Comparison of ENCODE assay signal across 11 mouse cellular contexts in the genomic region with DNA sequence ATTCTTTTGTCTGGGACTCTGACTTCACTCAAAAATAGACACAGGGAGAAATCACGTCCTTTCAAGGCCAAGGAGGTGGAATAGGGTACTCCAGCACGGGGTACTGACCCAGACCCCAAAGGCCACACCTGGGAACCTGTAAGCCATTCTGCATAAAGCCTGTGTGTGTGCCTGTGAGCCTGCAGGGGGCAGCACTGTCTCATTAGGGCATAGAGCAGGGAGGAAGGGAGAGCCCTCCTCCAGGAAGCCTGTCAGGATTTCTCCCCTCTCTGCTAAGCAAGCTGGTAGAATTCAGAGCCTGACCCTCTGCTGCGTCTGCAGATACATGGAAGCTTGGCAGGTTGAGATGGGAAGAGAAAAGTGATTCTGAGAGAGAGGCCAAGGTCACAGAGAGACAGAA. TPM values are rescaled to one million over a fixed set of nuclear protein-coding genes. Genes with fewer than 3 reads are reported as not detected.
DNase-seq lines count a peak whose midpoint lies in the region; ATAC-seq and TF ChIP-seq lines count a peak whose summit lies in the region.
"Had no signal": no experiment of that assay in that cellular context is flagged by ENCODE, and none has a peak within 500 bp of the region (broad histone marks: within the 10 kb centered on the region; RNA-seq: fewer than 3 reads in every experiment).

No protein-coding gene starts in this region.

- DNase-seq in ES-E14 (ENCODE audit: low read depth, low spot score): peak; percentile 75
- DNase-seq in spleen, adult 2 months (ENCODE audit: low read depth in 1 of 2, low spot score in 2 of 2): peak in 1 of 2 experiments; percentile 50
- no peak for DNase-seq in cerebellum, adult 9-11 months
- DNase-seq in cerebellum, adult 11-12 months: no peak
- DNase-seq: gastrocnemius, postnatal 25 days had no signal

- H3K9ac ChIP-seq in intestine, postnatal 0 days (ENCODE audit: low read depth, low read length): no peak overlapping the region
- H3K9ac ChIP-seq in intestine, embryonic 15.5 days: no peak overlapping the region
- H3K9ac ChIP-seq in ES-E14 (ENCODE audit: insufficient read depth, low read depth, low read length, poor library complexity, severe bottlenecking): no peak overlapping the region
- H3K9ac ChIP-seq: limb, embryonic 12.5 days; neural tube, embryonic 12.5 days had no signal

- H3K27ac ChIP-seq in intestine, postnatal 0 days (ENCODE audit: low read depth, low read length): no peak overlapping the region
- H3K27ac ChIP-seq in intestine, embryonic 15.5 days: no peak overlapping the region
- no peak overlapping the region for H3K27ac ChIP-seq in ES-E14 (ENCODE audit: insufficient read depth, low read depth, low read length, poor library complexity, severe bottlenecking)
- no peak overlapping the region for H3K27ac ChIP-seq in spleen, adult 2 months (ENCODE audit: insufficient read depth, low read length)
- H3K27ac ChIP-seq: limb, embryonic 12.5 days; neural tube, embryonic 12.5 days had no signal

- ATAC-seq in intestine, postnatal 0 days: no peak
- ATAC-seq in intestine, embryonic 15.5 days: no peak
- peak; percentile 46; the same call in 1 of the 2 replicates for ATAC-seq in erythroid progenitor cell, adult 5-6 weeks (replicated peaks; ENCODE audit: low FRiP score, poor library complexity, severe bottlenecking)
- ATAC-seq in activated CD4-positive, CD25-positive, alpha-beta regulatory T cell, adult 4 months: no peak

- in situ Hi-C loops in ES-E14 (cut with MboI; ENCODE audit: low sequenced_read_pairs in 2 of 2, unreplicated experiment in 2 of 2): no loop called here

- H3K4me1 ChIP-seq in intestine, postnatal 0 days (replicated peaks; ENCODE audit: control insufficient read depth, insufficient read depth, low read length): no peaks in the 10 kb centered on the region
- peaks cover 2% of the 10 kb centered on the region for H3K4me1 ChIP-seq in intestine, embryonic 15.5 days (replicated peaks)
- peaks cover 5 to 18% of the 10 kb centered on the region in 2 experiments; a peak in 2 of 4 replicates for H3K4me1 ChIP-seq in ES-E14 (ENCODE audit: control insufficient read depth in 2 of 2, insufficient read depth in 2 of 2, low read length in 2 of 2, poor library complexity in 1 of 2)
- H3K4me1 ChIP-seq in spleen, adult 2 months (ENCODE audit: control insufficient read depth, insufficient read depth, insufficient read length): peaks cover 4% of the 10 kb centered on the region; the same call in 1 of the 2 replicates
- H3K4me1 ChIP-seq: limb, embryonic 12.5 days had no signal

- no peak overlapping the region for H3K4me2 ChIP-seq in intestine, postnatal 0 days (replicated peaks; ENCODE audit: low read depth)
- H3K4me2 ChIP-seq in intestine, embryonic 15.5 days (replicated peaks): no peak overlapping the region
- H3K4me2 ChIP-seq: limb, embryonic 12.5 days; neural tube, embryonic 12.5 days had no signal

- H3K9me3 ChIP-seq in intestine, postnatal 0 days (ENCODE audit: control insufficient read depth): no peaks in the 10 kb centered on the region
- H3K9me3 ChIP-seq in intestine, embryonic 15.5 days: no peaks in the 10 kb centered on the region
- no peaks in the 10 kb centered on the region for H3K9me3 ChIP-seq in ES-E14 (ENCODE audit: control insufficient read depth, insufficient read depth, low read depth, low read length)
- H3K9me3 ChIP-seq: limb, embryonic 12.5 days; neural tube, embryonic 12.5 days had no signal

- H3K27me3 ChIP-seq in intestine, postnatal 0 days (replicated peaks; ENCODE audit: control insufficient read depth, insufficient read depth, low read length): no peaks in the 10 kb centered on the region
- no peaks in the 10 kb centered on the region for H3K27me3 ChIP-seq in intestine, embryonic 15.5 days (replicated peaks)
- no peaks in the 10 kb centered on the region for H3K27me3 ChIP-seq in spleen, adult 2 months (ENCODE audit: control insufficient read depth, insufficient read depth, low read length)
- H3K27me3 ChIP-seq: limb, embryonic 12.5 days; neural tube, embryonic 12.5 days had no signal

- WGBS in intestine, postnatal 0 days: 77% methylated on average over 3 of the region's 3 CpGs
- 85% methylated on average over 3 of the region's 3 CpGs for WGBS in intestine, embryonic 15.5 days
- 88% methylated on average over 3 of the region's 3 CpGs for WGBS in spleen, adult 2 months

- TF ChIP-seq CTCF in intestine, postnatal 0 days (IDR thresholded peaks at IDR 0.05; ENCODE audit: low read depth): peak; percentile 77
- TF ChIP-seq CTCF in spleen, adult 2 months (IDR thresholded peaks at IDR 0.05; ENCODE audit: extremely low read depth, insufficient read depth, insufficient read length, insufficient replicate concordance): peak; percentile 59; the same call in 1 of the 2 replicates

- H3K36me3 ChIP-seq in intestine, postnatal 0 days (ENCODE audit: control insufficient read depth, insufficient read depth): peaks cover 25% of the 10 kb centered on the region; the same call in 1 of the 2 replicates
- peaks cover 4% of the 10 kb centered on the region; the same call in 1 of the 2 replicates for H3K36me3 ChIP-seq in intestine, embryonic 15.5 days
- H3K36me3 ChIP-seq in ES-E14 (ENCODE audit: control insufficient read depth, insufficient read depth, low read length, poor library complexity, severe bottlenecking): peaks cover 15% of the 10 kb centered on the region; the same call in 1 of the 2 replicates
- H3K36me3 ChIP-seq in spleen, adult 2 months (ENCODE audit: control insufficient read depth, insufficient read depth, low read length): peaks cover 10% of the 10 kb centered on the region
- H3K36me3 ChIP-seq: limb, embryonic 12.5 days; neural tube, embryonic 12.5 days had no signal

- no peak for TF ChIP-seq POLR2A in spleen, adult 2 months (IDR thresholded peaks at IDR 0.05; ENCODE audit: low read depth, low read length)

- H3K4me3 ChIP-seq in intestine, postnatal 0 days (ENCODE audit: low read depth, low read length): no peak overlapping the region
- H3K4me3 ChIP-seq in intestine, embryonic 15.5 days (replicated peaks): no peak overlapping the region
- no peak overlapping the region for H3K4me3 ChIP-seq in ES-E14 (ENCODE audit: insufficient read depth in 1 of 2, low read depth in 1 of 2, low read length in 2 of 2, poor library complexity in 1 of 2, severe bottlenecking in 1 of 2)
- H3K4me3 ChIP-seq in spleen, adult 2 months (ENCODE audit: extremely low read depth, insufficient read depth, insufficient read length): no peak overlapping the region
- H3K4me3 ChIP-seq: limb, embryonic 12.5 days; neural tube, embryonic 12.5 days had no signal

TF ChIP-seq in ES-E14, 5 proteins besides CTCF, POLR2A, EP300 and RAD21:
- TF ChIP-seq HCFC1 (IDR thresholded peaks at IDR 0.05; ENCODE audit: borderline replicate concordance, insufficient read depth, low read length) (no peak), ZNF384 (IDR thresholded peaks at IDR 0.05; ENCODE audit: low read depth, low read length) (no peak), ZC3H11A (IDR thresholded peaks at IDR 0.05; ENCODE audit: borderline replicate concordance, low read depth, low read length) (no peak), MAFK (IDR thresholded peaks at IDR 0.05; ENCODE audit: insufficient read depth, low read depth, low read length) (no peak), CHD2 (IDR thresholded peaks at IDR 0.05; ENCODE audit: low read depth, low read length) (no peak)

RNA-seq across cellular contexts. Expression of gene Slc8b1, which starts 11.7 kb away (rescaled TPM):
- 4.1 and 4.4 TPM in 2 replicates for polyA plus RNA-seq in intestine, postnatal 0 days (2015; fragmentation: Nextera tagmentation; extraction: Ambion mirVana)
- 6.2 and 6.6 TPM in 2 replicates for polyA plus RNA-seq in intestine, embryonic 15.5 days (2015; fragmentation: Nextera tagmentation; extraction: Ambion mirVana)
- 20.5 and 34.5 TPM in 2 replicates for total RNA-seq in ES-E14 (2012; rRNA removed)
- 3.4 and 5.0 TPM in 2 replicates for total RNA-seq in erythroid progenitor cell, adult 5-6 weeks (2015; ENCODE audit: low replicate concordance)
- 3.0 and 6.7 TPM in 2 replicates for total RNA-seq in erythroid progenitor cell, adult 5-6 weeks (2017; ENCODE audit: low replicate concordance)
- polyA plus RNA-seq in spleen, adult 2 months (2012; rRNA removed): 52.0 and 56.4 TPM in 2 replicates
- 1 to 10 TPM; 4.7 to 7.2 TPM for polyA plus RNA-seq in activated CD4-positive, CD25-positive, alpha-beta regulatory T cell, adult 4 months (2017; shearing (Covaris generic))

RNA-seq across cellular contexts. Expression of gene Plbd2, which starts 19.2 kb away (rescaled TPM):
- 63.6 and 67.2 TPM in 2 replicates for polyA plus RNA-seq in intestine, postnatal 0 days (2015; fragmentation: Nextera tagmentation; extraction: Ambion mirVana)
- polyA plus RNA-seq in intestine, embryonic 15.5 days (2015; fragmentation: Nextera tagmentation; extraction: Ambion mirVana): 49.8 and 50.2 TPM in 2 replicates
- 35.3 and 59.2 TPM in 2 replicates for total RNA-seq in ES-E14 (2012; rRNA removed)
- 1.1 and 2.1 TPM in 2 replicates for total RNA-seq in erythroid progenitor cell, adult 5-6 weeks (2015; ENCODE audit: low replicate concordance)
- total RNA-seq in erythroid progenitor cell, adult 5-6 weeks (2017; ENCODE audit: low replicate concordance): 2.0 and 3.9 TPM in 2 replicates
- polyA plus RNA-seq in spleen, adult 2 months (2012; rRNA removed): 34.7 and 35.6 TPM in 2 replicates
- polyA plus RNA-seq in activated CD4-positive, CD25-positive, alpha-beta regulatory T cell, adult 4 months (2017; shearing (Covaris generic)): 1 to 10 TPM; 3.8 to 4.7 TPM

RNA-seq across cellular contexts. Expression of gene Sds, which starts 46.3 kb away (rescaled TPM):
- polyA plus RNA-seq in intestine, postnatal 0 days (2015; fragmentation: Nextera tagmentation; extraction: Ambion mirVana): not detected in 2 replicates
- not detected in 2 replicates for polyA plus RNA-seq in intestine, embryonic 15.5 days (2015; fragmentation: Nextera tagmentation; extraction: Ambion mirVana)
- total RNA-seq in ES-E14 (2012; rRNA removed): 0.22 TPM in 1 of 2 replicates, not detected in the other
- total RNA-seq in erythroid progenitor cell, adult 5-6 weeks (2015; ENCODE audit: low replicate concordance): not detected in 2 replicates
- not detected in 2 replicates for total RNA-seq in erythroid progenitor cell, adult 5-6 weeks (2017; ENCODE audit: low replicate concordance)
- not detected in 2 replicates for polyA plus RNA-seq in spleen, adult 2 months (2012; rRNA removed)
- polyA plus RNA-seq in activated CD4-positive, CD25-positive, alpha-beta regulatory T cell, adult 4 months (2017; shearing (Covaris generic)): not detected
- total RNA-seq: gastrocnemius, postnatal 25 days had no signal
- polyA plus RNA-seq: limb, embryonic 12.5 days; neural tube, embryonic 12.5 days had no signal

RNA-seq across cellular contexts. Expression of gene Sdsl, which starts 50.0 kb away (rescaled TPM):
- polyA plus RNA-seq in intestine, postnatal 0 days (2015; fragmentation: Nextera tagmentation; extraction: Ambion mirVana): 21.2 and 21.5 TPM in 2 replicates
- 14.0 and 18.0 TPM in 2 replicates for polyA plus RNA-seq in intestine, embryonic 15.5 days (2015; fragmentation: Nextera tagmentation; extraction: Ambion mirVana)
- total RNA-seq in ES-E14 (2012; rRNA removed): 0.67 TPM in 1 of 2 replicates, not detected in the other
- 4.2 TPM in 1 of 2 replicates, not detected in the other for total RNA-seq in erythroid progenitor cell, adult 5-6 weeks (2015; ENCODE audit: low replicate concordance)
- total RNA-seq in erythroid progenitor cell, adult 5-6 weeks (2017; ENCODE audit: low replicate concordance): 2.7 and 4.8 TPM in 2 replicates
- 4.0 and 4.6 TPM in 2 replicates for polyA plus RNA-seq in spleen, adult 2 months (2012; rRNA removed)
- polyA plus RNA-seq in activated CD4-positive, CD25-positive, alpha-beta regulatory T cell, adult 4 months (2017; shearing (Covaris generic)): not detected
